Mouse (Mus musculus) layer of hippocampus, adult 11-12 months (tissue): ENCODE measurements around the gene Abca1.

Experiments
- DNase-seq: peaks from one replicate; pipeline ENCODE4 v3.0.0; 2022; ENCODE audit warnings: low spot score

The Abca1 gene

DNA sequence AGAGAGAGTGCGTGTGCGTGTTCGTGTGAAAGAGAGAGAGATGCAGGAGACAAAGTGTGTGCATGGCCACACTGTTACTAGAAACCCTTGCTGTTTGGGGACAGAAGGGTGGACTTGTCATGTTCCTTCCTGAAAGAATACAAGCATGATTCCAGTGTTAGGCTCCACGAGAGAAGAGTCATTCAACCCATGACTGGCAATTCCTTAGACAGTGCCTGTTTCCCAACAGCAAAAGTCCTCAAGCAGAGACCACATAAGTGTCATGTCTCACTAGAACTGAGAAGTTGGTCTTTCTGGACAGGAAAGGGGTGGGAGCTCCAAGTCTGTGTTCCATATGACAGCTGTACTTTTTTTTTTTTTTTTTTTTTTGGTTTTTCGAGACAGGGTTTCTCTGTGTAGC, 10.1 kb downstream of the Abca1 start:
- DNase-seq, result no peak

DNA sequence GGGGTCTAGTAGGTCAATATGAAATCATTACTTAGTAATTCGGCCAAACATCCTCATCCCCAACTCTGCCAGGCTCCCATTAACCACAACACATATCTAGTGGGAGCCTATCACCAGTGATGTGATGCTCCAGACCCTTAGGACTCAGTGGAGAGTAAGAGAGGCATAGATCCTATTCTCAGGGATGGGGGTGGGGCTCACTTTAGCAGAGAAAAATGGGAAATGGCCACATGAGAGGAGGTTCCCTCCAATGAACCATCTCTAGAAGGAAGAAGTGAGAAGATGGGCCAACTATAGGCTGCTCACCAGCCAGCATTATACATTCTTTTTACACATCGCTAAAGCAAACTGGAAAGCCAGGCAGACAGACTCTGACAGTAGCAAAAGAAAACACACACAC, 10.9 kb downstream of the Abca1 start:
- no peak for DNase-seq

DNA sequence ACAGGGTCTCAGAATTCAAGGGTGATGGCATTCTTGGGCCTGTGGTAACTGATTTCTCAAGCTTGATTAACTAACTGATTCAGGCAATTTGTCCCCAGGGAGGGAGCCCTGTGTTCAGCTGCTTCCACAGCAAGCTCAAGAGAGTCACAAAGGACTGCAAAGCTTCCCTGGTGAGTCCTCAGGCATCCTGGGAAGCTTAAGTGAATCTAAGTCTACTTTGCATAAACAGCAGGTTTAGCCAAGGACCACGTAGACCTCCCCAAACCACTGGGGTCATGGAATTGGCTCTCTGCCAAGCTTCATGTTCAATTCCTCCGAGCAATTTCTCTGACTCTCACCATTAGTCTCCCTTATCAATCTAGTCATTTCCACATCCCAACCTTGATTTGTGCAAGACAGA, 12.2 kb downstream of the Abca1 start:
- DNase-seq, result no peak

DNA sequence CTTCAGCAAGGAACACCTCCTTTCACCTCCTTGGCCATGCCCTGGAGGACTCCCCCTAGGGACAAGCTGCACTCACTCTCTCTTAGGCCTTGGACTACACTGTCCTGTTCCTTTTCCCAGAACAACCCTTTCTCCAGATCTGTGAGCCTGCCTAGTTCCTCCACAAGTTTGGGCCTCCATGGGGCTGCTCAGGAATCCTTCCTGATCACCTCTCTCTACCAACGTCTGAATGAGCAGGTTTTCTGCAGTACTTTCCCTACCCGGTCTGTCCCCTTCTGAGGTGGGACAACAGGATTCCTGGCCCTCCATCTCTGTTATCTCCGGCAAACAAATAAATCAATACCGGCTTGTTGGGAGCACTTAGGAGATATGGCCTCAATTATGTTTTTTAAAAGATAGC, 12.6 kb downstream of the Abca1 start:
- no peak for DNase-seq

DNA sequence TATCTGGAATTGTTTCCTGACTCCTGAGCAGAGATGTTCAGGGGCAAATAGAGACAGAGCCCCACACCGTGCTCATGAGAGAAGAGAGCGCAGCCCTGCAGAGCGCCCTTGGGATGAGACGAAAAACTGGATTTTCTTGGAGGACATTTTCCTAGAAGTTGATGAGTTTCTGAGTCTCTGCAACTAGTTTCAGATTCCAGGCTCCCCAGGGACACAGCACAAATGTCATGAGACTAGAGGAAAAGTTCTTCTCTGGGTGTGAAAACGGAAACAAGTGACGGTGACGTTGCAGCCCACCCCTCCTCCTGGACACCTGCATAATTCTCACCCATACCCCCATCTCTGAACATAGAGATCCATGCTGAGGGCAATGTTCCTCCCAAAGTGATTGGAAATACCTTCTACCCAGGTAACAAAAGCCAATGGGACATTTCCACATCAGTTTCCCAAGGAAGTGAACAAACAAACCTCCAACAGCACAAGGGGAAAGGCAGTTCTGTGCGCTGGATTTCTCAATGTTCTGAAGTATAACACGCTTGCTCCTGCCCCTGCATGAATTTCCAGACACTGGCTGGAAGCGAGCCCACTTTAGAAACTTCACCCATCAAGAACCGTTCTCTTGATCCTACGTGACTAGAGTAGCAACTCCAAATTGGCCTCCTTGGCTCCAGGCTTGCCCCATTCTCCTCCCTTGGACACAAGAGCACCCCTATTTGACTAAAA, 13.3 kb downstream of the Abca1 start:
- no peak for DNase-seq

DNA sequence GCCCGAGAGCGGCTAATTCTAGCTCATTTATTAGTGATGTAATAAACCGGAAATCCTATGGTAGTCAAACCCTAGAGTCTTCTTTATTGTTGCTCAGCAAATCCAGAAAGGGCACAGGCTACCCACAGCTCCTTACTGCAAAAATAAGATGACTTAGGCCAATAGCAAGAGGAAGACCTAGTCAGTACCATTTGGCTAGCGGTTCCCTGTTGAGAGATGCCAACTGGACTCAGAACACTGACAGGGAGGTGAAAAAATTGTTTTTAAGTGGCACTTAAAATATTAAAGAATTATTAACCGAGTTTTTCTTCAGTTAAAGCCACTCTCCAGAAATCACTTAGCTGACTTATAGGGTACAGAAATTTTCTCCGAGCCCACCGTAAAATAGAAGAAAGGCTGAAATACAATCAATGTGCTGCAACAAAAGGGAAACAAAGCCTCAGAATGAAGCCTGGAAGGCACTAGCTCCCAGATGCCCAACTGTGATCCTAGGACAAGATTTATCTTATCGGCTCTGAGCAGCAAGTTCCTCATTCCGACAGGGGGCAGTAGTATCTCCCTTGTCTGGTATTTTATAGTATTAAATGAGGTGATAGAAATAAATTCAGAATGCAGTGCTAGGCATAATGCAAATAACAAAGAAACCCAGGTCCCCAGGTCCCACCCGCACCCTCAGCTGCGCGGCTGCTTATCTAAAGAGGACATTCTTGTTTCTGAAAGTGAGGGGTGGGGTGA, 14.1 kb downstream of the Abca1 start:
- no peak for DNase-seq

DNA sequence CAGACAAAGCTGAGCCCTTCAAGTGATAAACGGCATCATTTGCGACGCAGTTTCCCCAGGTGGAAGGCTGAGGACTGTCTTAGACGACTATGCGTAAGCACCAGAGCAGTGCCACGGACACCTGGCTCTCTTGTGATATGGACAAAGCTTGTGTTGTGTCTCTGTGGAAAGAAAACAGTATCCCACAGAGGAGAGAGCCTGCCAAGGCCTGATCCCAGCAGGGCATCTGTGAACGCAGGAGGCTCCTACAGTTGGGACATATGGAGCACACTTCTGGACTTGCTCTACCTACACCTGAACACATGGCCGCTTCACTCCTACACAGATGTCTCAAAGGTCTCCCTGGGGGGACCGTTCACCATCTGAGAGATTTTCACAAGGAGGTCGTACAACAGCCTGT, 15.1 kb downstream of the Abca1 start:
- no peak for DNase-seq

DNA sequence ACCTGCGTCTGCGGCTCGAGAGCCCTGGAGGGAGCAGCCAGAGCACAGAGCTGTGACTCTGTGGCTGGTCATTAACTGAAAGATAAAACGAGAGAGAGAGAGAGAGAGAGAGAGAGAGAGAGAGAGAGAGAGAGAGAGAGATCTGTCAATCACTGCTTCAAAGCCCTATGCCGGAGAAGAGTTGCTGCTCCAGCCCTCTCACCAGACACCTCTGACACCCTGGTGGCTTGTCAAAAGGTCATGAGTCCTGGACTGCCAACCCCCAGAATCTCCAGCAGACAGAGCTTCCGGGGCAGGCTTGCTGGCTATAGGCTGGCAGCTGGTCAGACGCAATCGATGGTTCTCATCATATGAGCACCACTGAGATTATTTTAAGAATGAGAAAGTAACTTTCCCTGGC, 15.7 kb downstream of the Abca1 start:
- DNase-seq, result no peak

DNA sequence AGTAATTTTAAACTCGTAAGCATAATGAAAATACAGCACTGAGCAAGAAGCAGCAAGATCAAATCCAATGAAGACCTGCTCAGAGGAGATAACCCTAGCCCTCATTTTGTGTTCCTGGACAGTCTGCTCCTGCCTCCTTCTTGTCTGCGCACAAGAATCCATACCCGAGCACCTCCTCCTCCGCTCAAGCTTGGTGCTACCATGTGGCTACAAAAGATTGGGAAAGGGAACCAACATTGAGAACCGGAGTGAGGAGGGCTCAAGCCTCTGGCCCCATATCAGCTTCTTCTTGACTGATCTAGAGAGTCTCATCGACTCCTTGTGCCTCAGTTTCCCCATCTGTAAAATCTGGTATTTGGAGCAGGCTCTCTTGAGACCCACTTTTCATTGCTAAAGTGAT, 19.0 kb downstream of the Abca1 start:
- DNase-seq, result no peak

DNA sequence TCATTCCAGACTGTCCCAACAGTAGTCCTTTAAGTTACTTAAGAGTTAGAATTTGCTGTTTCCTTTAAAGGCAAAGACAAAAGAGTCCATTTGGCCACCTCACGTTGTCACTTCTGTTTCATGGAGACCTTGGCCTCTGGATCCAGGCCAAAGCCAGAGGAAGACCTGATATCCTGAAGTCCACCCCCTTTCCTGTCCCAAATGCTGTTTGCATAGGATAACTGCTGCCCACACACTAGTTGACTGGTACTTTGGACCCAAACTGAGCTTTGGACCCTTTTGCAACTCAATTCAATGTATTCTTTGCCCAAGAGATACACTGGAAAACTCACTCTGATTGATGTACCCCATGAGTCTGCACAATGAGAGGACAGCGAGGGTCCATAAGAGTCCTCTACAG, 20.2 kb downstream of the Abca1 start:
- DNase-seq, result no peak

DNA sequence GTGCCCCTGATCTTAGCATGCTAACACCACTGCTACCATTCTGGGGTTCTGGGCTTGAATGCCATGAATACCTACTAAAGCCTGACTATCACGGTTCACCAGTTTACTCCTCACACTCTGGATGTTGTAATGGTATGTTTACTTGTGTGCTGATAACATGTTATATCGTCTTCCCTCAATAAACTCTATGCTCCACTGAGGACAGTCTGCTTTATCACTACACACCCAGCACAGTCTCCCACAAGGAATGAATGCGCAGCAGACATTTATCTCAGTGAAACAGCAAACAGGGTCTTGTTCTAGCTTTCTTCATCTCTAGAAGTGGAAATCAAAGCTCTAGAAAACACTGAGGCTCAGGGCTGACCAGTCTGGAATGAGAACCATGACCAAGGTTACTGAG, 20.7 kb downstream of the Abca1 start:
- DNase-seq, result no peak

DNA sequence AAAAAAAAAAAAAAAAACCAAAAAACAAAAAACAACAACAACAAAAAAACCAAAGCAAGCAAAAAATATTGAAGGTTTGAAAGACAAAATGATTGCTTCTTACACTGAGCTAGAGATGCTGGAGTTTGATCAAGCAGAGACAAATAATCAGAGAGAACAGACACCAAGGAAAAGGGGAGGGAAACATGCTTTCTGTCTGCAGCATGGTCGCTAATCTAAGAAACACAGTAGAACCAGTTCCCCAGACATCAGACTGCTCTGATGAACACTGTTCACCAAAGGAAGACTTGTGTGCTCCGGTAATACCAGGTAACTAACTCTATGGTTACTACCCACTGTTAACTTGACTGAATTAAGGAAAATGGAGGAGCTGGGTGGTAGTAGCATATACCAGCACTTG, 22.6 kb downstream of the Abca1 start:
- DNase-seq, result no peak

DNA sequence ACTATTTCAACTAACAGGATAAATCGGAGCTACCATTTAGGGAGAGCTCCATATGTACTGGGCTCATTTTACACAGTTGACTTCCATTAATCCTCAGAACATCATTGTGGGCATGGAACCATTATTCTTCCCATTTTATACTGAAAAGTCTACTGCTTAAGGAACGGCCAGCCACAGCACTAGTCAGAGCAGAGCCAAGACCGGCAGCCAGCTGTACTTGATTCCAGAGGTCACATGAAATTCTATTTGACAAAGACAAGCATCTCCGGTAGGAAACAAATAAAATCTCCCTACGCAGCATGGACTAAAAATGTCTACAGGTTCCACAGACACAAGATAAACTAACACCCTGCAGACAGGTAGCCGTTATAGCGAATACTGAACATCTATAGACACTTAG, 24.9 kb downstream of the Abca1 start:
- no peak for DNase-seq

DNA sequence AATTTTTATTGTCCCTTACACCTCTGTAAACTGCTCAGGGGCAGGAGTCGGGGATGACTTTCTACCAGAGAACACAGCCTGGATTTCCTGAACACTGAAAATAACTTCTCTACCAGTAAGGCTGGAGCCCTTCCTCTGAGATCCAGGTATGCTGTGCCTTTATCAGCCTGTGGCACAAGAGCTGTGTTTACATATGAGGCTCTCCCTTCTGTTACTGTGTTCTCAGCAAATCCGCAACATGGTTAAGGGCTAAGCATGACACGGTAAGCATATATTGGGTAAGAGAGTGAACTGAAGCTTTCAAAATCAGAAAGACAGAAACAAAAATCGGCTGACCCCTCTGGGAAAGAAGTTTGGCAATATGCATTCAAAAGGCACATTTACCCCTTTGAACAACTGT, 25.7 kb downstream of the Abca1 start:
- DNase-seq, result no peak

DNA sequence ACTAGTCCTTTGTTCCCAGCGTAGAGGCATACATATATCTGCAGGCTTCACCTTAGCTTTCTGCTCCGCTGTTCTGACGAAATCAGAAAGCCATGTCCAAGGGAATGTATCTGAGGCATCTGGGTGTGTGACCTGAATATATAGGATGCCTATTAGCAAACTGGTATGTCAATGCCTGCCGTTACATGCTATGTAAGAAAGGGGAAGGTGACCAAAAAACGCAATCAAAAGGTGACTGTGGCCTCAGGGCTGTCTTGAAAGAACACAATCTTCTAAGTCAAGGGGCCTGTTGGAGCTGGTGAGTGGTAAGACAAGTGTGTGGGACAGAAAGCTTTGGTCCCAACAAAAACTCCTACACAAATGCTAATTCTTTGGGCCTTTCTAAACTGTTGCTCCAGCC, 28.2 kb downstream of the Abca1 start:
- no peak for DNase-seq

DNA sequence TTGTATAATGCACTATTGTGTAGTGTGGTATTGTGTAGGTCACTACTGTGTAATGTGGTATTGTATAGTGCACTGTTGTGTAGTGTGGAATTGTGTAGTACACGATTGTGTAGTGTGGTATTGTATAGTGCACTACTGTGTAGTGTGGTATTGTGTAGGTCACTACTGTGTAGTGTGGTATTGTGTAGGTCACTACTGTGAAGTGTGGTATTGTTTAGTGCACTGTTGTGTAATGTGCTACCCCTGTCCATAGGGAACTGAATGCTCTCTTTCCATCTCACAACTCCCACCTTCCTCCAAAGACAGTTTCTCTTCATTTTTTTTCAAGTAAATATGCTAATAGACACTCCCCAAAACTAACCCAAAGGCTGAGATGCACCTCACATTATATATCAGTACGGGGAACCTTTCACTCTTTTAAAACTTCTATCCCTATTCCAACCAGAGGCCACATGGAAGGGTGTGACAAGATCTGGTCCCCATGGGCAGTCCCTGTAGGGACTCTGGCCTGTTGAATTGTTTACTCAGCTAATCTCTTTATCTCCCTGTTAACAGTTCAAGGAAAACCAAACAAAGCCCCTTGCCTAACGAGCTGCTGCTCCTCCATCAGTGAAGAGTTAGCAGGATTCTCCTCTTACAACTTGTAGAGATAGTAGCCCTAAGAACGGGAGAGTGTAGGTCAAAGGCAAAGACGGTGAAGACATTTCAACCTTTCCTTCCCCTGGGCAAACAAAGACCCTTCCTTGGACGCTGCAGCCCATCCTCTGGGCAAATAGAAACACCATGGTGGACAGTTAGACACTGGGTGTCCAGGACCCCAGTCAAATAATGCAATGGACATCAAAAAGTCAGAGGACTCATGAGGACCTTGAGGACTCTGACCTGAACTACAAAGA, 28.8 kb downstream of the Abca1 start:
- no peak for DNase-seq

DNA sequence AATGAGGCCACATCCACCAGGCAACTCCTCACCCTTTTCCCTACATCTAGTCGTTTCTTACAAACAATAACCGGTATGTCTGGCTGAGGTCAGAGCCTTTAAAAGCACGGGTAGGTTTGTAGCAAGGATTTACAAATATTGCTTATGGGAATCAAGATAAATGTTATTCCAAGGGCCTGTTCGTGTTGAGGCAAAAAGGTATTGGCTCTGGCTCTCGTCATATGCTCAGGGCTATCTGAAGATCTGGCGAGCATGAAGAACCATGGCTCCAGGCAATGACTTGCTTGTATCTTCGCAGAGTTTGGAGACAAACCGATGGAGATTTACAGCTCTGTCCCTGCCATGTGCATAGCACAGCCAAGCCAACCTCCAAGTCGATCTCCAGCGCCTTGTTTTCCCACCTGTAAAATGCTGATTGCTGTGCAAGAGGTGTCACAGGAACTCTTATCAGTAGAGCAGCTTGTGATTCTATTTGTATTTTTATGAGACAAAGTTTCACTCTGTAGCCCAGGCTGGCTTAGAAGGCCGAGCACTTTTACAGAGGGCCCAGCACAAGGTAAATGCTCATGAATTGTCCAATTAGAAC, 29.9 kb downstream of the Abca1 start:
- DNase-seq, result no peak

DNA sequence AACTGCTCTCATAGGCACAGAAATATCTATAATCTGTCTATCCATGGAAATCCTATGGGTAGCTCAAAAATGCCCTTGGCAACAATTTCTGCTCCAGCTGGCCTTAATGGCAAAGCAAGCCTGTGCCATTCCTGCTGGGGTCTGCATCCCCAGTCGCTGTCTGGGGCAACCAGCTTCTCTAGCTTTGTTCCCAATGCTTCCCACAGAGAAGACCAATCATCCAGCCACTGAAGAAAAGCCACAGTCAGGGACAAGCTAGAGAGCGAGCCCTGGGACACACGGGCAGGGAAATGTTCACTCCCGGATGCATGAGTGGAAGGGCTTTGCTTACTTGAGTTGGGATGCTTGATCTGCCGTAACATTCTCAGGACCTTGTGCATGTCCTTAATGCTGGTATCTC, 32.4 kb downstream of the Abca1 start:
- DNase-seq, result no peak

DNA sequence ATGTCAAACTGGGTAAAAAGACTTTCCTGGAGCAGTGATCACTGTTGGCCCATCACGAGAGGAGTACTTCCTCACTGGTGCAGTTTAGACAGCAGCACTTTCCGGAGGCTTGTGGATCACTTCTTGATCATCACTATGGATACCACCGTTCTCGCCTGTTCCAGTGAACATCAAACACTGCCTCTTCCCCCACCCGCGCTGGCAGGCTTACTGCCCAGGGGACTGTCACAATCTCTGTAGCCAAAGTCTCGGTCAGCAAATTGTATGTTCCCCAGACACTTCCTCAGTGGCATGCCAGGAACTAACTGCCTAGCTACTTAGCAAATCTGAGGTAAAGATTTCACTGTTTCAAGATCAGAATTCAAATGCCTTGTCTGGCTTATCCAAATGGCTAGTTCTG, 32.9 kb downstream of the Abca1 start:
- no peak for DNase-seq

DNA sequence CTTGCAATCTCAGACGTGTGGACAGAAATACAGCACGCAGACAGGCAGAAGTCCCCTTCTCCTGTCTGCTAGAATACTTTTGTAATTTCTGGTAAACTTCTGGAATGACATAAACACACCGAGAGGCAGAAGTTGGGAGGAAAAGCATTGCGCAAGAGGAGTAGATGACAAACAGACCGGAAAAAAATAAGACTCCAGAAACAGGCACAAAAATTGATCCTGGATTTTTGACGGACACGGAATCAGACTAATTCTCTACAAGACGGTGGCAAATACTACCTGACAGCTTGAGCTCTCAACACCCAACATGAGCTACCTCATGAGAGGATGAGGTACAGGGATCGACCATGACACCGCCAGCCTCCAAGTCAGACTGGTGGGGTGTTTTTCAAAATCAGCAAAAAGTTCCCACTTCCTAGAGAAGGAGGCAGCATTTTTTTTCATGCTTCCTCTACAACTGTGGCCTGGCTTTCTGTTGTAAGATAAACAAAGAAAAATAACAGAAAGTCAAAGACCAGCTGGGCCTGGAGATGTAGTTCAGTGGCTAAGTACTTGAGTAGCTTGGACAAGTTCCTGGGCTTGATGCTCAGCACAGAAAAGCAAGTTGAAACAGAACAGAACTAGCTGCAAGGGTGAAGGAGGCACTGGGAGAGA, 34.7 kb downstream of the Abca1 start:
- DNase-seq, result no peak

DNA sequence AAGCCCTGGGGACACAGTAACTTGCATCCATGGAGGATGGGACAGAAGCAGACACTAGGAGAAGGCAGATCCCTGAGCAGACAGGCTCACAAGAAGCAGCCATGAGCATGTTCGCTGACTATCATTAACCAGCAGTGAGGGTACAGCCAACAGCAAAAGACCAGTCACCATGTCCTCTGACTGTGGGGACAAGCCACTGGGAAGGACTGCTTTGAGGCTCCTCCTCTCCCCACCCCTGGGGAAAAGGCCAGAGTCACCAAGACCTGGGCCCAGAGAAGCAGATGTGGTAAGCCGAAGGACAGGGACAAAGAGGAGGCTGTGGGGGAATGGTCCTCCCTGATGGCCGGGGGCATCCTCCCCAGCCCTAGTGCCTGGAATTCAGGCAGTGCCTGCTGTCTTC, 37.4 kb downstream of the Abca1 start:
- DNase-seq, result no peak
